Mouse (Mus musculus) embryonic facial prominence, embryonic 15.5 days (tissue): ENCODE results near the gene Lhfpl2. TPM values are rescaled to one million over a fixed set of nuclear protein-coding genes. Genes with fewer than 3 reads are reported as not detected.

ENCODE experiments used
- ATAC-seq: fragments of 200-750 bp; cut with Nextera tagmentation; 2 replicates; pipeline ENCODE4 v1.8.0; 2017; ENCODE audit warnings: low read depth, moderate TSS enrichment; ENCODE audit not compliant: insufficient number of reproducible peaks, low FRiP score, low TSS enrichment
- H3K27ac ChIP-seq: fragments of 300-500 bp; sonication (generic); replicated peaks from 2 replicates; pipeline ENCODE4 v1.5.1; 2015; ENCODE audit warnings: mild to moderate bottlenecking, inconsistent platforms
- H3K27me3 ChIP-seq: fragments of 300-500 bp; sonication (generic); 2 replicates; pipeline ENCODE4 v1.6.1; 2015; ENCODE audit warnings: inconsistent platforms
- H3K36me3 ChIP-seq: fragments of 300-500 bp; sonication (generic); 2 replicates; pipeline ENCODE4 v1.6.1; 2015; ENCODE audit warnings: mild to moderate bottlenecking, inconsistent platforms
- H3K4me1 ChIP-seq: fragments of 300-500 bp; sonication (generic); 2 replicates; pipeline ENCODE4 v1.6.1; 2015; ENCODE audit warnings: inconsistent platforms
- H3K4me2 ChIP-seq: fragments of 300-500 bp; sonication (generic); replicated peaks from 2 replicates; pipeline ENCODE4 v1.6.1; 2015; ENCODE audit warnings: mild to moderate bottlenecking, inconsistent platforms
- H3K4me3 ChIP-seq: fragments of 300-500 bp; sonication (generic); replicated peaks from 2 replicates; pipeline ENCODE4 v1.5.1; 2015; ENCODE audit warnings: mild to moderate bottlenecking, inconsistent platforms
- H3K9ac ChIP-seq: fragments of 300-500 bp; sonication (generic); 2 replicates; pipeline ENCODE4 v1.6.1; 2015; ENCODE audit warnings: inconsistent platforms
- H3K9me3 ChIP-seq: fragments of 300-500 bp; sonication (generic); replicated peaks from 2 replicates; pipeline ENCODE4 v1.6.1; 2016; ENCODE audit warnings: inconsistent platforms
- WGBS: fragments of 180-500 bp; shearing (Covaris S2); methylation state at CpG from one replicate; pipeline ENCODE4 v1.1.7; 2015; 5-methylcytosine and 5-hydroxymethylcytosine counted together
- polyA plus RNA-seq: library from polyadenylated mRNA; unstranded; fragments of >200 nt; fragmentation: Nextera tagmentation; extraction: Ambion mirVana; gene quantifications from 2 replicates; pipeline ENCODE4 v1.2.1, GENCODE M21; 2015

Lhfpl2 gene
- polyA plus RNA-seq, 1 experiment from 2014 or later: 77.0 TPM

GRCm38 (mm10) chr13:94240111-94240510 is 182.5 kb downstream of the Lhfpl2 start:
- no peak overlapping the region for H3K9ac ChIP-seq
- no peaks in the 10 kb centered on the region for H3K27me3 ChIP-seq
- H3K4me3 ChIP-seq: no peak overlapping the region
- 81% methylated on average over 6 of the region's 6 CpGs for WGBS
- H3K36me3 ChIP-seq: no peaks in the 10 kb centered on the region
- no peaks in the 10 kb centered on the region for H3K4me1 ChIP-seq
- no peak overlapping the region for H3K4me2 ChIP-seq
- ATAC-seq: no peak
- H3K9me3 ChIP-seq: no peaks in the 10 kb centered on the region
- no peak overlapping the region for H3K27ac ChIP-seq

- no peaks in the 10 kb centered on the region for H3K27me3 ChIP-seq
- no peak overlapping the region for H3K9ac ChIP-seq
- no peak overlapping the region for H3K27ac ChIP-seq
- no peaks in the 10 kb centered on the region for H3K9me3 ChIP-seq
- no peak overlapping the region for H3K4me3 ChIP-seq
- no peak overlapping the region for H3K4me2 ChIP-seq
- no peak for ATAC-seq
- H3K36me3 ChIP-seq: no peaks in the 10 kb centered on the region
- WGBS: 67% methylated on average over 5 of the region's 5 CpGs
- no peaks in the 10 kb centered on the region for H3K4me1 ChIP-seq
These were observed 183.3 kb downstream of the Lhfpl2 start for GRCm38 (mm10) chr13:94240873-94241272.

GRCm38 (mm10) chr13:94241892-94242524 is 184.4 kb downstream of the Lhfpl2 start:
- Histone ChIP-seq H3K9me3 (no peaks in the 10 kb centered on the region), H3K4me2 (no peak overlapping the region), H3K36me3 (no peaks in the 10 kb centered on the region), H3K4me3 (no peak overlapping the region), H3K4me1 (no peaks in the 10 kb centered on the region), H3K27me3 (no peaks in the 10 kb centered on the region), H3K9ac (no peak overlapping the region), H3K27ac (no peak overlapping the region)
- no peak for ATAC-seq
- WGBS: 61% methylated on average over 4 of the region's 4 CpGs

- Histone ChIP-seq H3K27ac (no peak overlapping the region), H3K4me1 (no peaks in the 10 kb centered on the region), H3K36me3 (no peaks in the 10 kb centered on the region), H3K4me2 (no peak overlapping the region), H3K27me3 (no peaks in the 10 kb centered on the region), H3K4me3 (no peak overlapping the region), H3K9ac (no peak overlapping the region), H3K9me3 (no peaks in the 10 kb centered on the region)
- WGBS: 60% methylated on average over 2 of the region's 2 CpGs
- ATAC-seq: no peak
These were observed 185.3 kb downstream of the Lhfpl2 start for GRCm38 (mm10) chr13:94242897-94243296.

Other genes with a start within 250 kb of the Lhfpl2 start
- gene Scamp1, start 228.1 kb downstream of the Lhfpl2 start, polyA plus RNA-seq: 35.8 and 36.7 TPM in 2 replicates